Mouse (Mus musculus): ENCODE results near the gene Pcid2.

- TF ChIP-seq POLR2A (IDR thresholded peaks at IDR 0.05; ENCODE audit: borderline replicate concordance, extremely low read depth, insufficient read depth, insufficient read length, poor library complexity, severe bottlenecking) (no peak), CTCF (IDR thresholded peaks at IDR 0.05; ENCODE audit: borderline replicate concordance, extremely low read depth, insufficient read depth, insufficient read length) (no peak)
Measured at GRCm38 (mm10) chr8:13028482-13028881, 76.8 kb downstream of the Pcid2 start.
